9 mouse cellular contexts compared by ENCODE assay signal in genomic region chr2:30073285-30073684, GRCm38 (mm10).
"Had no signal": no experiment of that assay in that cellular context is flagged by ENCODE, and none has a peak within 500 bp of the region (broad histone marks: within the 10 kb centered on the region; RNA-seq: fewer than 3 reads in every experiment).

No protein-coding gene starts in this region.

- H3K4me3 ChIP-seq: lung, embryonic 15.5 days; midbrain, embryonic 12.5 days; neural tube, embryonic 12.5 days had no signal

- H3K27ac ChIP-seq: lung, embryonic 15.5 days; midbrain, embryonic 12.5 days; neural tube, embryonic 12.5 days had no signal

- DNase-seq: kidney, adult 8-10 months; kidney, postnatal 36 days; lung, postnatal 14 days; right cerebral cortex, postnatal 4 days; thymus, postnatal 36 days had no signal

- H3K9me3 ChIP-seq: lung, embryonic 15.5 days; midbrain, embryonic 12.5 days; neural tube, embryonic 12.5 days had no signal

- H3K4me2 ChIP-seq: liver, embryonic 11.5 days; lung, embryonic 15.5 days; midbrain, embryonic 12.5 days; neural tube, embryonic 12.5 days had no signal

- H3K27me3 ChIP-seq: lung, embryonic 15.5 days; midbrain, embryonic 12.5 days; neural tube, embryonic 12.5 days had no signal

- H3K9ac ChIP-seq: lung, embryonic 15.5 days; midbrain, embryonic 12.5 days; neural tube, embryonic 12.5 days had no signal
